Mouse (Mus musculus) testis, adult 2 months (tissue): ENCODE results near the gene Zcchc24.

Experiments used
- CTCF ChIP-seq: fragments of 200-500 bp; IDR thresholded peaks from 2 replicates; pipeline ENCODE4 v1.5.1; 2012; ENCODE audit warnings: low read depth, mild to moderate bottlenecking, inconsistent platforms, low read length, moderate library complexity; ENCODE audit not compliant: control insufficient read depth, insufficient read depth, insufficient replicate concordance
- POLR2A ChIP-seq: fragments of 200-500 bp; IDR thresholded peaks from 2 replicates; pipeline ENCODE4 v1.6.1; 2012; ENCODE audit warnings: low read depth, mild to moderate bottlenecking, inconsistent platforms, low read length, moderate library complexity; ENCODE audit not compliant: control insufficient read depth

DNA sequence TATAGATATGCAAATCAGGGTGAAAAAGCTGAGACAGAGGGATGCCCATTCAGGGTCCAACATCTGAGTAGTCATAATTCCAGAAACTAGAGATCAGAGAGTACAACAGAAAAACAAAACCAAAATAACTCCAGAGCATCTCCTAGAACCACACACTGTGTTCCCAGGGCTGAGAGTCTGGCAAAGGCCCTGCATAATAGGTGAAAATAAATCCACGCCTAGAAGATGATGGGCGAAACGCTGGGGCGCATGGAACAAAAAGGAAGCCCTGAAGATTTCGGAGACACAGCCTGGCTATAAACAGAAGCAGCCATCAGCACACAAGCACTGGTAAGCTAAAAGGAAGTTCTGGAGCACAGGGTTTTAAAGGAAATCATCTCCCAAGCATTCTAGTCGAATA, 26.2 kb upstream of the Zcchc24 start:
- TF ChIP-seq CTCF = no peak
- TF ChIP-seq POLR2A = no peak
